Mouse (Mus musculus): ENCODE measurements at regions not wholly inside any gene's neighbourhood (a gene's known extent, or its start where the extent isn't known, plus 50 kb on each side); places are given as distances from the start of the nearest gene placed in this dataset.

DNA sequence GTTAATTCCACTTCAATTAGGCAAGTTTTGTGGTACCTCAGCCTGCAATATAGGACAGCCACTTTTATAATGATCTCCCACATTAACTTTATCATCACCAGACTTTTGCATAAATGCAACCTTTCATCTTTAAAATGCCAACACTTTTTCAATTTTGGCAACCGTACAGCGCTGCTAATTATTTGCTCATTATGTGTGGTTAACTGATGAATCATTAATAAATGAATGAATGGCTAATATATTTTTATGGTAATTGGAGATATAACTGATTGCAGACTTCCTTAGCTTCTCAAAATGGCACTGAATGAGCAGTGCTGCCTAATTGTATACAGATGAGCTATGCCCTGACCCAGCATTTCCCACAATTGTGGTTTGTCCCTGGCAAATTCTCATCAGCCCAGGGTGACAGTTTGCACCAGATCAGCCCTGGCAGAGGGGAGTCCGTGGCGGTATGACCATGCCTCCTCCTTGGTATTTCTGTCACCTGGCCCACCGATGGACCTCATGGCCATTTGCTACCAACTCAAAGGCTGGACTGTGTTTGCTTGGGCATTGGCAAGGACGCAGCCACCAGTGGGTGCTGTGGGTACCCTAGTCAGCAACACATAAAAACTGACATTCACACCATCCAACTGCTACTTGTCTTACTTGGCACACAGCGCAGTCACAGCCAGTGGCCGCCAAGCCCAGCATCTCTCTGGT lies 173.7 kb upstream of the Lmo4 start:
- Histone ChIP-seq H3K4me2 (ENCODE audit: low read length) (no peak overlapping the region), H3K4me3 (ENCODE audit: low read length) (no peak overlapping the region), H3K27ac (ENCODE audit: low read depth, low read length) (peak overlapping the region; percentile 31; the same call in 1 of the 2 replicates), H3K27me3 (replicated peaks; ENCODE audit: control insufficient read depth, insufficient read depth, low read length) (no peaks in the 10 kb centered on the region; the same call in 1 of the 2 replicates), H3K9ac (ENCODE audit: low read depth, low read length) (no peak overlapping the region), H3K36me3 (ENCODE audit: control insufficient read depth, insufficient read depth, low read length) (no peaks in the 10 kb centered on the region), H3K9me3 (ENCODE audit: control insufficient read depth, low read length) (no peaks in the 10 kb centered on the region), H3K4me1 (ENCODE audit: control insufficient read depth, insufficient read depth, low read depth, low read length) (peaks cover 2% of the 10 kb centered on the region)
- WGBS: 68% methylated on average over 8 of the region's 8 CpGs
- 0 out of 2 replicates have a peak, but pooled peaks have one; percentile 7 for ATAC-seq

DNA sequence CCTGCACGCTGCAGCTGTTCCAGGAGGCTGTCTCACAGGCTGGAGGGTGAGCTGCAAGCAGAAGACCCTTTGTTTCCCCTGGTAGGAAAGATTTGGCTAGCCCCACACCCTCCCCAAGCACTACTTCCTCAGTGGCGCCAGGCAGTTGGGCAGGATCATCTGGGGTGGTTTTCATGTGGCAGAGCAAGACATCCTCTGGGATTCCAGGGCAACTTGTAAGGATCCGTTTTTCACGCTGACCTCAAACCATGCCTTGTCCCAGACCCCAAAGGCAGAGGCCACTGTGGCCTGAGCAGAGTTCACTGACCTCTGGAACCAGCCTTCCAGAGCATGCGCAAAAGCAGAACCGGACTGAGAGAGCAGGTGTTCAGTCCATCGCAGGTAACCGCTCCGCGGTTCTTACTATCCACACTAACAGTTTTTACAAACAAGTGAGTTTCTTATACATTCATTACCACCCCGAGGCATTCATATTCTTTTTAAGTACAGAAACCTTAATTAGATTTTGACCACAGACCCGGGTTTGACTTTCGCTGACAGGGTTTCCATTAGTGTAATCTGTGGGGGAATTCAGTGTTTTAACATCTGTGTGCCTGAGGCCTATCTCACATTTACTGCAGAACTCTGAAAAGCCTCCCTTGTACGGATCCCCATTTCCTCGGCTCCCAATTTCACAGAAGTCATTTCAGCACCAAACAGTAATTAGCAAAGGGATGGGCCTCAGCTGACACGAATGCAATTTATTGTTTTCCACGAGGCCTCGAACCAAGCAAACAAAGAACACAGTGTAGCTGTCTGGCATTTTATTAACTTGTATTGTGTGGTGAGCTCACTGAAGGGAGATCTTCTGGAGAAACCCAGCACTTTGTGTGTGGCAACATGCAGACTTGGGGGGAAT lies 172.9 kb upstream of the Lmo4 start:
- peak; percentile 23; the same call in 1 of the 2 replicates for ATAC-seq

DNA sequence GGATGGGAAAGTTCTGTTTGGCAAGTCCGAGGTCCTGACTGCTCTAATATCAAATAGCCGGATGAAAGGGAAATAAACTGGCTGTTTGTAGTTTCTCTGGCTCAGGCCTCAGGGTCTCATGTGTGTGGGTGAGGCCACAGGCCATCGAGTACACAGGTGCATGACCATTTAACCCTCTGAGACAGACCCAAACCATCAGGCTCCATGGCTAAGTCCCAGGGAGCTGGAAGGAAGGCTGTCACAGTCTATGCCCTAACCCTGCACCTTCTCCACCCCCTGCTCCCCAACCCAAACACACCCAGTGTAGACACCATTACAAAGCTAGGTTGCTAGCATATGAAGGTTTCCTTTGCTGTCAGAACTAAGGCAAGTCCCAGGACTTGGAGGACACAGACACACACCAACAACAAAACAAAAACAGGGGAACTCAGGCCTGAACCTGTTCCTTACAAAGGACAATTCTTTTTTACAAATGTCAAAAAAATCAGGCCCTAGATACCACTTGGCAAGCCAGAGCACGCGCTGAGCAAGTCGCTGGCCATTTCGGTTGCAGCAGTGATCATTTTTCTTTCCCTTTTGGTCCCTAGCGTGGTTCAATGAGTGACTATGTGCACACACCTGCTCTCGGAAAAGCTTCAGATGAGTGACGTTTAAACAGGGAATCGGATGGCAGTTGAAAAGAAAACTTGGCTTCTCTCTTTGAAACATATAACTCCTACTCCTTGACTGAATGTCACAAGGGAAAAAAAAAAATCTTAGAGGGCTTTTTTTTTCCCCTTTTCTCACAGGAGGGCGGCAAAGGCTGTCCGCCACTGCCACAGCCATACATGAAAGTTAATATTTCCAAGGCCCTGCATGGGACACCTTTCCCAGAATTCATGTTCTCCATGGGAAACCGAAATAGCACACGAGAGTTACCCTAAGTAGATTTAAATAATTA lies 171.7 kb upstream of the Lmo4 start:
- no peak for ATAC-seq
- Histone ChIP-seq H3K27ac (ENCODE audit: low read depth, low read length) (no peak overlapping the region), H3K27me3 (replicated peaks; ENCODE audit: control insufficient read depth, insufficient read depth, low read length) (no peaks in the 10 kb centered on the region; the same call in 1 of the 2 replicates), H3K4me1 (ENCODE audit: control insufficient read depth, insufficient read depth, low read depth, low read length) (peaks cover 2% of the 10 kb centered on the region), H3K4me3 (ENCODE audit: low read length) (no peak overlapping the region), H3K9me3 (ENCODE audit: control insufficient read depth, low read length) (no peaks in the 10 kb centered on the region), H3K4me2 (ENCODE audit: low read length) (no peak overlapping the region), H3K36me3 (ENCODE audit: control insufficient read depth, insufficient read depth, low read length) (no peaks in the 10 kb centered on the region), H3K9ac (ENCODE audit: low read depth, low read length) (no peak overlapping the region)
- 62% methylated on average over 15 of the region's 15 CpGs for WGBS

More for the DNA sequence above, 172.9 kb upstream of the Lmo4 start:
- Histone ChIP-seq H3K36me3 (ENCODE audit: control insufficient read depth, insufficient read depth, low read length) (no peaks in the 10 kb centered on the region), H3K9me3 (ENCODE audit: control insufficient read depth, low read length) (no peaks in the 10 kb centered on the region), H3K4me2 (ENCODE audit: low read length) (no peak overlapping the region), H3K27me3 (replicated peaks; ENCODE audit: control insufficient read depth, insufficient read depth, low read length) (no peaks in the 10 kb centered on the region; the same call in 1 of the 2 replicates), H3K4me3 (ENCODE audit: low read length) (no peak overlapping the region), H3K9ac (ENCODE audit: low read depth, low read length) (no peak overlapping the region), H3K27ac (ENCODE audit: low read depth, low read length) (peak overlapping the region; percentile 46; the same call in 1 of the 2 replicates), H3K4me1 (ENCODE audit: control insufficient read depth, insufficient read depth, low read depth, low read length) (peaks cover 2% of the 10 kb centered on the region)
- 37% methylated on average over 18 of the region's 18 CpGs for WGBS

DNA sequence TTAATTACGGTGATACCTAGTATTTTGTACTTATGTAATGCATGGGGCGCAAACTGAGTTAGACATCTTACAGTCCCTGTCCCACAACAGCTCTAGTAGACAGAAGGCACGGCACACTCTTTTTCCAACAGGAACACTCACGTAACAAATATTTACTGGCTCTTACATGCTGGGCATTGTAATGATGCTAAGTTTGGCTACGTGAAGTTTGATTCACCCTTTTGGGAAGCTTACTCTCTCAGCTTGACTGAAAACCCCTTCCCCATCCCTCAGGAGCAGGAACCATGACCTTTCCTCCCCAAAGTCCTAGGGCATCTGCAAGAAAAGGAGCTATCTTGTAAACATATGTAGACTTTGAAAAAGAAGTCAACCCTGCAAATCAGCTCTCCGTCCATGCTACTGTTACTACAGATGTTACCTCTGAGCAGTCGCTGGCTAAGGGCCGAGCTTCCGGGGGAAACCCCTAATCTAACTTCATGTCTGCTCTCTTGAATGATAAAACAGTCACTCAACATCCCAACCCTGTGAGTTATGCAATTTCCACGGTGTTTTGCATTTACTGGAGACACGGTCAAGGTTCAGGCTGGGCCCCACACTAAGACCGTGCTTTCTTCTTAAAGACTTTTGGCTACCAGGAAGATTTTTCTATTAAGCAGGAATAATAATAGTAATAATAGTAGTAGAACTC lies 170.8 kb upstream of the Lmo4 start:
- 82% methylated on average over 12 of the region's 12 CpGs for WGBS
- Histone ChIP-seq H3K9me3 (ENCODE audit: control insufficient read depth, low read length) (no peaks in the 10 kb centered on the region), H3K36me3 (ENCODE audit: control insufficient read depth, insufficient read depth, low read length) (no peaks in the 10 kb centered on the region), H3K4me1 (ENCODE audit: control insufficient read depth, insufficient read depth, low read depth, low read length) (peaks cover 2% of the 10 kb centered on the region), H3K4me2 (ENCODE audit: low read length) (no peak overlapping the region), H3K9ac (ENCODE audit: low read depth, low read length) (no peak overlapping the region), H3K27ac (ENCODE audit: low read depth, low read length) (no peak overlapping the region), H3K4me3 (ENCODE audit: low read length) (no peak overlapping the region), H3K27me3 (replicated peaks; ENCODE audit: control insufficient read depth, insufficient read depth, low read length) (no peaks in the 10 kb centered on the region)
- no peak for ATAC-seq

DNA sequence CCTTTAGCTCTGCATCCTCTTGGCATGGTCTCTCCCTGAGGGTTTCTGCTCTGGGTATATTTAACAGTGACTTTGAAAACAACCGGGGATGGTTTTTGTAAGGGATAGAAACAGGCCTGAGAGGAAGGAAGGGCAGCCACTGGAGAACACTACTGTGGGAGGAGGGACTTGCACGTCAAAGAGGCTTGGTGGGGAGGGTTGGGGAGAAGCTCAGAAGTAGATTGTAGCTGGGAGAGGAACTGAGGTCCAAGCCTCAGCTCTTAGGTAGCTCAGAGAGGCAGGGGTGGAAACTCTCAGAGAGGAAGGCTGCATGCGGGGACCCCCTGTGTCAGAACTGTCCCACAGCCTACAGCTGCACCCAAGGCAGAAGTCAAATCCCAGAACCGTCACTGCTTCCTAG lies 163.3 kb upstream of the Lmo4 start:
- H3K4me2 ChIP-seq (ENCODE audit: low read length): no peak overlapping the region; the same call in 1 of the 2 replicates
- peaks cover 2% of the 10 kb centered on the region; the same call in 1 of the 2 replicates for H3K27me3 ChIP-seq (replicated peaks; ENCODE audit: control insufficient read depth, insufficient read depth, low read length)
- no peaks in the 10 kb centered on the region for H3K36me3 ChIP-seq (ENCODE audit: control insufficient read depth, insufficient read depth, low read length)
- no peaks in the 10 kb centered on the region for H3K9me3 ChIP-seq (ENCODE audit: control insufficient read depth, low read length)
- H3K4me1 ChIP-seq (ENCODE audit: control insufficient read depth, insufficient read depth, low read depth, low read length): peaks cover 6% of the 10 kb centered on the region
- WGBS: 60% methylated on average over 4 of the region's 4 CpGs
- H3K9ac ChIP-seq (ENCODE audit: low read depth, low read length): no peak overlapping the region
- H3K27ac ChIP-seq (ENCODE audit: low read depth, low read length): no peak overlapping the region
- no peak overlapping the region for H3K4me3 ChIP-seq (ENCODE audit: low read length)
- ATAC-seq: peak; percentile 32; the same call in 1 of the 2 replicates

DNA sequence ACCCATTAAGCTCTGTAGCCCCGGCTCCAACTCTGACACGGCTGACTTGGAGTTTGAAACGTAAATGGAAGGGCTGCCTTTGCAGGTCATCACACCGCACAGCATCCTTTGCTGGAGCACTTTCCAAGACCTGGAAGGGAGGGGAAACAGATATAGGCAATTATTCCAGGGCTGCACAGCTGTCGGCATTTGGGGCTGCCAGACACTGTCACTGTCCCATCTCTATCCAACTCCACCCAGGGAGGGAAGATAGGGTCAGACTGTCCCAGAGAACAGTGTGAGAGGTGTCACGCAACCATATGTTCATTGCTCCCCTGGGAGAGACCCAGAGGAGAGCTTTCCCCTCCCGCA lies 162.7 kb upstream of the Lmo4 start:
- H3K4me3 ChIP-seq (ENCODE audit: low read length): peak overlapping the region; percentile 32
- no peaks in the 10 kb centered on the region for H3K36me3 ChIP-seq (ENCODE audit: control insufficient read depth, insufficient read depth, low read length)
- H3K9me3 ChIP-seq (ENCODE audit: control insufficient read depth, low read length): no peaks in the 10 kb centered on the region
- H3K9ac ChIP-seq (ENCODE audit: low read depth, low read length): peak overlapping the region; percentile 46; the same call in 1 of the 2 replicates
- peaks cover 6% of the 10 kb centered on the region for H3K4me1 ChIP-seq (ENCODE audit: control insufficient read depth, insufficient read depth, low read depth, low read length)
- peaks cover 2% of the 10 kb centered on the region; the same call in 1 of the 2 replicates for H3K27me3 ChIP-seq (replicated peaks; ENCODE audit: control insufficient read depth, insufficient read depth, low read length)
- no peak overlapping the region for H3K27ac ChIP-seq (ENCODE audit: low read depth, low read length)
- peak; percentile 64 for ATAC-seq
- H3K4me2 ChIP-seq (ENCODE audit: low read length): peak overlapping the region; percentile 52
- WGBS: 14% methylated on average over 7 of the region's 7 CpGs

DNA sequence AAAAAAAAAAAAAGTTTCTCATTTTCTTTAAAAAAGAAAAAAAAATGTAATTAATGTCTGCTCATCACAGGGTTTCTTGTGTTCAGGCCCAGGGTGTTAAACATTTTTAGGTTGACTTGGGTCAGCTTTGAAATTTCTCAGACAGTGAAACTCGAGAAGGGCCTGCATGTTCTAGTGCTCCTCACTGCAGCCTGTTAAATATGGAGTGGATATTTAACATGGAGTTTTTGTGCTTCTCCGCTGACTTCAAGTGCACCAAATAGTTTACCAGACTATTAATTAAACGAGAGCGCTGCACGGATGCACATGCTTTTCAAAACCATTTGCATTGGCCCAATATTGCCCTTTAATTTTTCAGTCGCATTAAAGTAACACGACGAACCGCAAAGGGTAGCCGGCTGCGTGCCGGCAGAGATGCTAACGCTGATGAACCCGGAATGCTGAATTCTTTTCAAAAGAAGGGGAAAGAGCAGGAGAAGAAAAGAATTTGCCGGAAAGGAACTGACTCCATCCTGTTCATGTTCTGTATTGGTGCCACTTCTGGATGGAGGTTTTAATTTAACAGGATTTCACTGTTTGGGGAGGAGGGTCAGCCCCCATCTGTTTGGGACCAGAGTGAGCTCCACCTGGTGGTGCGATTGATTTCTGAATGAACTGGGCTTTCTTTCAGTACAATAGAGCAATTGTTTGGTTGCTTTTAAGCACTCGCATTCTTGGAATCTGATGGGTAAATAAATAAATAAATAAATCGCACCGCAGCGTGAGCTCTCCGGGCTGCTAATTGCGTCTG lies 162.2 kb upstream of the Lmo4 start:
- no peaks in the 10 kb centered on the region for H3K9me3 ChIP-seq (ENCODE audit: control insufficient read depth, low read length)
- H3K4me2 ChIP-seq (ENCODE audit: low read length): peak overlapping the region; percentile 52
- peak; percentile 81 for ATAC-seq
- peak overlapping the region; percentile 32 for H3K4me3 ChIP-seq (ENCODE audit: low read length)
- peaks cover 2% of the 10 kb centered on the region; the same call in 1 of the 2 replicates for H3K27me3 ChIP-seq (replicated peaks; ENCODE audit: control insufficient read depth, insufficient read depth, low read length)
- WGBS: 12% methylated on average over 22 of the region's 22 CpGs
- H3K36me3 ChIP-seq (ENCODE audit: control insufficient read depth, insufficient read depth, low read length): no peaks in the 10 kb centered on the region
- peak overlapping the region; percentile 46; the same call in 1 of the 2 replicates for H3K9ac ChIP-seq (ENCODE audit: low read depth, low read length)
- no peak overlapping the region for H3K27ac ChIP-seq (ENCODE audit: low read depth, low read length)
- H3K4me1 ChIP-seq (ENCODE audit: control insufficient read depth, insufficient read depth, low read depth, low read length): peaks cover 6% of the 10 kb centered on the region

Data from hindbrain, embryonic 16.5 days (tissue).